Mouse (Mus musculus): ENCODE measurements around the gene Saa1.

DNA sequence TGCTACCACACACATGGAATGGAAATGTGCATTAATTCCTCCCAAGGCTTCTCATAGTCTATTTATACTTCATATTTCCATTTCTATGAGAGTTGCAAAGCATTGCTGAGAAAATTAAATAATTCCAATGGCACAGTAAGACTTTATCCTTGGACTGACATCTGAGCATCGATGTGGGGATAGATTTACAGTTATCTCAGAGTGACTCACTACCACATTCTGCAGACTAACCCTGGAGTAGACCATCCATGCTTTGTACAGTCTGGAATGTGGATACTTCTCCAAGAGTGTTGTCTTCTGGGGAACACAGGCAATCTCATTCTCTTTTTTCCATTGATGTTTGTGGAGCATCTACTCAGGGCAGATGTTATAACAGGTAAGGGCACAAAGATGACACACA, 15.2 kb downstream of the Saa1 start:
- TF ChIP-seq CTCF (IDR thresholded peaks at IDR 0.05) (no peak), POLR2A (IDR thresholded peaks at IDR 0.05; ENCODE audit: insufficient read depth, low read depth, low read length) (no peak), EP300 (IDR thresholded peaks at IDR 0.05; ENCODE audit: insufficient read depth, low read depth, low read length) (no peak)

All from heart, adult 2 months (tissue).